Mouse (Mus musculus): ENCODE measurements at regions not wholly inside any gene's neighbourhood (a gene's known extent, or its start where the extent isn't known, plus 50 kb on each side); places are given as distances from the start of the nearest gene placed in this dataset.
A peak's percentile ranks its signal among the peaks of the same experiment; 100 is the strongest.

GRCm38 (mm10) chr3:159282594-159282993 lies 212.6 kb upstream of the Depdc1a start:
- no peak overlapping the region for H3K27ac ChIP-seq
- no peaks in the 10 kb centered on the region for H3K27me3 ChIP-seq
- no peak overlapping the region for H3K9ac ChIP-seq
- 0 out of 2 replicates have a peak, but pooled peaks have one; percentile 46 for ATAC-seq (ENCODE audit: low FRiP score)
- H3K4me2 ChIP-seq = no peak overlapping the region
- 87% methylated on average over 3 of the region's 3 CpGs for WGBS
- H3K4me1 ChIP-seq (replicated peaks) = no peaks in the 10 kb centered on the region
- no peak overlapping the region for H3K4me3 ChIP-seq
- H3K36me3 ChIP-seq = no peaks in the 10 kb centered on the region
- no peaks in the 10 kb centered on the region for H3K9me3 ChIP-seq

DNA sequence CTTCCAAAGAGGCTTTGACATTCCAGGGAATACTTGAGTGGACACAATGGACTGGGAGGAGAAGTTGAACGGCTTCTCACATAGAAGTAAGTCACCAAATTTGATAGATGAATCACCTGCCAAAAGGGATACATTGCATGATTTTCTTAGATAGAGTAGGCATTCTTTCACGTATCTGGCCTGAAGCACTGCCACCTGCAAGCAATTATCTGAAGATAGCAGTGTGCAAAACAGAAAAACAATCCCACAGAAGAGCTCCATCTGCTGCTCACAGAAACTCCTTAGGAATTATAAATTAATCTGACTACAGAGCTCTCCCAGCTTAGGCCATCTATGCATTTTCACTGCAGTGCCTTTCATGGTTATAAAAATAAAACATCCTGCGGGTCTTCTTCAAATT lies 177.8 kb upstream of the Depdc1a start:
- no peaks in the 10 kb centered on the region for H3K27me3 ChIP-seq
- H3K4me1 ChIP-seq (replicated peaks) = no peaks in the 10 kb centered on the region
- H3K36me3 ChIP-seq = no peaks in the 10 kb centered on the region
- 60% methylated on average over 3 of the region's 3 CpGs for WGBS
- H3K27ac ChIP-seq = no peak overlapping the region
- no peak for ATAC-seq (ENCODE audit: low FRiP score)
- no peaks in the 10 kb centered on the region for H3K9me3 ChIP-seq
- no peak overlapping the region for H3K4me2 ChIP-seq
- H3K4me3 ChIP-seq = no peak overlapping the region
- H3K9ac ChIP-seq = no peak overlapping the region

- Histone ChIP-seq H3K27ac (no peak overlapping the region), H3K27me3 (no peaks in the 10 kb centered on the region), H3K4me3 (no peak overlapping the region), H3K9ac (no peak overlapping the region), H3K36me3 (no peaks in the 10 kb centered on the region), H3K4me1 (replicated peaks) (no peaks in the 10 kb centered on the region), H3K4me2 (no peak overlapping the region), H3K9me3 (0 out of 2 replicates have a peak, but pooled peaks cover 7% of the 10 kb centered on the region)
- 81% methylated on average over 2 of the region's 2 CpGs for WGBS
- ATAC-seq (ENCODE audit: low FRiP score) = no peak
Observed at GRCm38 (mm10) chr3:159348053-159348452, 147.2 kb upstream of the Depdc1a start.

DNA sequence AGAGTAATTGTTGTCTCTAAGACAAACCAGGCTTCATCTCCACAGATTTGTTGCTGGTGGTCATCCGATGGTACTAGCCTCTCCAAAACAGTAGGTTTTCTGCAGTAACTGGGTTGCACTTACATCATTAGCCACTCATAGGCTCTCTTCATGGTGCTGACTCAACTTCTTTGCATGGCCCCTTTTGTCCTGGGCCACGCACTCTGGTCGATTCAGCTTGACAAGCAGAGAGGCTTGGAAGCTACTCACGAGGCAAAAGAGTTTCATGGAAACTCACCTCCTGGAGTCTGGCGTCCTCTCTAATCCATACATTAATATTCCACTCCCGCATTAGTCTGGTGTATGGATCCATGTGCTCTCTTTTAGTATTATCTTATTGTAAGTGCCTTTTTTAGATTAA lies 141.5 kb upstream of the Depdc1a start:
- 95% methylated on average over 6 of the region's 6 CpGs for WGBS
- ATAC-seq (ENCODE audit: low FRiP score) = no peak

GRCm38 (mm10) chr3:159373177-159373576 lies 122.1 kb upstream of the Depdc1a start:
- no peak overlapping the region for H3K9ac ChIP-seq
- H3K4me1 ChIP-seq (replicated peaks) = no peaks in the 10 kb centered on the region
- no peak overlapping the region for H3K27ac ChIP-seq
- no peak overlapping the region for H3K4me2 ChIP-seq
- H3K27me3 ChIP-seq = no peaks in the 10 kb centered on the region
- H3K4me3 ChIP-seq = no peak overlapping the region
- ATAC-seq (ENCODE audit: low FRiP score) = no peak
- H3K9me3 ChIP-seq = no peaks in the 10 kb centered on the region
- H3K36me3 ChIP-seq = no peaks in the 10 kb centered on the region

More for the DNA sequence above, 141.5 kb upstream of the Depdc1a start:
- 0 out of 2 replicates have a peak, but pooled peaks cover 7% of the 10 kb centered on the region for H3K9me3 ChIP-seq
- H3K27me3 ChIP-seq = no peaks in the 10 kb centered on the region
- H3K9ac ChIP-seq = no peak overlapping the region
- no peaks in the 10 kb centered on the region for H3K4me1 ChIP-seq (replicated peaks)
- no peak overlapping the region for H3K4me3 ChIP-seq
- no peak overlapping the region for H3K27ac ChIP-seq
- no peaks in the 10 kb centered on the region for H3K36me3 ChIP-seq
- no peak overlapping the region for H3K4me2 ChIP-seq
